Mouse (Mus musculus) olfactory bulb, adult 2 months (tissue): ENCODE results near the gene Cyp1a2.

Experiments
- CTCF ChIP-seq: fragments of 200-500 bp; IDR thresholded peaks from 2 replicates; pipeline ENCODE4 v1.5.1; 2012; ENCODE audit warnings: low read depth, mild to moderate bottlenecking, low read length, moderate library complexity; ENCODE audit not compliant: insufficient read depth
- POLR2A ChIP-seq: fragments of 200-500 bp; IDR thresholded peaks from 2 replicates; pipeline ENCODE4 v1.6.1; 2012; ENCODE audit warnings: mild to moderate bottlenecking, low read depth, low read length, moderate library complexity; ENCODE audit not compliant: insufficient read depth

GRCm38 (mm10) chr9:57708720-57709274 lies 25.3 kb upstream of the Cyp1a2 start:
- TF ChIP-seq CTCF: no peak
- no peak for TF ChIP-seq POLR2A
